Mouse (Mus musculus) cortical plate, adult 2 months (tissue): Measurements from ENCODE around the gene Gngt2.

Experiments used
- CTCF ChIP-seq: fragments of 200-500 bp; IDR thresholded peaks from 2 replicates; pipeline ENCODE4 v1.5.1; 2011; ENCODE audit warnings: mild to moderate bottlenecking, control low read depth, low read length; ENCODE audit not compliant: insufficient read depth; ENCODE audit errors: extremely low read depth
- POLR2A ChIP-seq: fragments of 200-500 bp; IDR thresholded peaks from 2 replicates; pipeline ENCODE4 v1.6.1; 2011; ENCODE audit warnings: mild to moderate bottlenecking, low read length, control low read depth; ENCODE audit not compliant: insufficient read depth; ENCODE audit errors: extremely low read depth

- TF ChIP-seq CTCF (no peak), POLR2A (no peak)
Measured at GRCm38 (mm10) chr11:95831276-95831619, 5.8 kb upstream of the Gngt2 start.
